Mouse (Mus musculus) E14TG2a.4 (cell line): ENCODE data around the gene Zfp598.

Source experiments
- CTCF ChIP-seq: conservative IDR thresholded peaks from 2 replicates; pipeline ENCODE4 v1.5.1; 2014; ENCODE audit warnings: low read length
- NANOG ChIP-seq: IDR thresholded peaks from 2 replicates; pipeline ENCODE4 v1.6.1; 2014; ENCODE audit warnings: borderline replicate concordance, low read length, mixed read lengths
- POU5F1 ChIP-seq: IDR thresholded peaks from 2 replicates; pipeline ENCODE4 v1.6.1; 2014; ENCODE audit warnings: low read length, borderline replicate concordance

GRCm38 (mm10) chr17:24687146-24687595 is 17.7 kb downstream of the Zfp598 start:
- TF ChIP-seq CTCF (no peak), POU5F1 (no peak), NANOG (no peak)
